Mouse (Mus musculus) mouse trophoblast stem cell (cell line): Measurements from ENCODE around the gene Grid2ip.

Experiments
- in situ Hi-C, 2 experiments: fragments of 300-500 bp; cut with MseI, MboI; formaldehyde crosslinking; loops; 2 replicates in 1 of 2; 3 replicates in 1 of 2; pipeline ENCODE4 v1.15.1; 2025

The Grid2ip gene

DNA sequence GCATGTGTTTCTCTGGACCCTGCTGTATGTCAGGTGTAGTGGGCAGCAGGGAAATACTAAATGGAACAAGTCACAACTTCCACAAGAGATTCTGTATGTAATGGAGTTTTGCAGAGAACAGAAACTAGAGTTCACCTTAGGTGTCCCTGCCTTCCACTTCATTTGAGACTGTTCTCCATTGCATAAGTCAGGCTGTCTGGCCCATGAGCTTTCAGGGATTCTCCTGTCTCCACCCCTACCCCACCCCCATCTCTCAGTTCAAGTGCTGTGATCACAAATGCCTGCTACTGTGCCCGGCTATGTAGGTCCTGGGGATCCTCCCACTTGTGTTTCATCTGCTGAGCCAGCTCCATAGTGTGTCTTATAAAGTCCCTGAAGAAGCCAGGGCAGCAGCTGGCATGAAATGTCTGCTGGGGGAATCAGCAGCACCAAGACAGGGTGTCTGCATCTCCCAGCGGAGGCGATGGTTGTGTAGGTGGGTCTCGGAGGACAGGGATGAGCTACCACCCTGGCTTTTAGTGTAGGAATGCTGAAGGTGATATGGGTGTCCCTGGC lies 53.8 kb downstream of the Grid2ip start:
- in situ Hi-C loops, result no loop called here

DNA sequence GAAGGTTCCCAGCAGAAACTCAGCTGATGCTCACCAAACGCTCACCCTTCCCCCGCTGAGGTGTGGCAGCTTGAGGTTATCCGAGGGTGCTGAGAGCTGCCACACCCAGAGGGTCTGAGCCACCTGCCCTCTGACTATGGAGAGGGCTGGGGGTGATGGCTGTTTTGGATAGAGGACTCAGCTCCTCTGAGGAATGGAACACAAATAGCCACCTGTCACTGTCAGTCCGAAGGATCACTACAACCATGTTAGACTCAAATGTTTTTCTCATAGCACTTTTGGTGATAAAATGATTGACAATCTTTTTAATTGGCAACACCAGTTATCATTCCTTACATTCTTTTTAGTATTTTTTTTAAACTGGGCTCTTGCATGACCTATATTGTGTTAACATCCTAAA lies 64.3 kb downstream of the Grid2ip start:
- in situ Hi-C loops, result loop anchor here in 1 of 2 experiments (10.0 kb wide), 1 partner anchor 87 kb away; no protein-coding TSS in a partner anchor

DNA sequence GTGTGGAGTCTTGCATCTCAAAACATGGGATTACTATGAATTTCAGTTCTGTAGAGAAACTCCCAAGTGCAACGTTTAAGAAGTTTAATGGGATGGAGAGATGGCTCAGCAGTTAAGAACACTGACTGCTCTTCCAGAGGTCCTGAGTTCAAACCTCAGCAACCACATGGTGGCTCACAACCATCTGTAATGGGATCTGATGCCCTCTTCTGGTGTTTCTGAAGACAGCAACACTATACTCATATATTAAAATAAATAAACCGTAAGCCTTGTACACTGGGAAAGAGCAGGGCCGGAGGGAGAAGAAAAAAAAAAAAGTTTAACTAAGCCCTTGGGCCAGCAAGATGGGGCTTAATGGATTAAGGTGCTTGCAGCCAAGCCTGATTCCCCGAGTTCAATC lies 65.9 kb downstream of the Grid2ip start:
- in situ Hi-C loops, result loop anchor here in 1 of 2 experiments (10.0 kb wide), 1 partner anchor 88 kb away; no protein-coding TSS in a partner anchor

DNA sequence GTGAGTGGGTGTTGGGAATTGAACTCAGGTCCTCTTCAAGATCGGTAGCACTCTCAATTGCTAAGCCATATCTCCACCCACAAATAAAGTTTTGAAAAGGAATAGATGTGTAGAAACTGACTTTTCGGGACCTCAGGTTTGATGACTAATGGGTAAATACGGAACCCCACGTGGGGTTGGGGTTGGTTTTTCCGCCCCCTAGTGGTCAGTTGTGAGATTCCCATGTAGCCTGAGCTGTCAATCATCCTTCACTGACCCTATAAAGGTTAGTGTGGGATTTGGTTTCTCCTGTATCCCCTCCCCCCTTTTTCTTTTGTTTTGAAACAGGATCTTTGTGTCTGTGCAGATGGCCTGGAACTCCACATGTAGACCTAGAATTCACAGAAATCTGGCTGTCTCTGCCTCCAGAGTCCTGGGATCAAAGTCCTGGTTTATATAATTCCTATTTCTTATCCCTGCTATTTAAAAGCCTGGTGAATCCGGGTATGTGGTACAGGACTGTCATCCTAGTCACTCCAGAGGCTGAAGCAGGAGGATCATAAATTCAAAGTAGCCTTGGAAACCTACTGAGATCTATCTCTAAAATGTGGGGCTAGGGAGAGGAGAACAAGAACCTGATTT lies 66.9 kb downstream of the Grid2ip start:
- in situ Hi-C loops, result loop anchor here in 1 of 2 experiments (10.0 kb wide), 1 partner anchor 89 kb away; no protein-coding TSS in a partner anchor

- in situ Hi-C loops, result no loop called here
Observed at GRCm38 (mm10) chr5:143434421-143434820, 77.3 kb downstream of the Grid2ip start.

- in situ Hi-C loops, result no loop called here
Observed at GRCm38 (mm10) chr5:143441298-143441697, 84.2 kb downstream of the Grid2ip start.

DNA sequence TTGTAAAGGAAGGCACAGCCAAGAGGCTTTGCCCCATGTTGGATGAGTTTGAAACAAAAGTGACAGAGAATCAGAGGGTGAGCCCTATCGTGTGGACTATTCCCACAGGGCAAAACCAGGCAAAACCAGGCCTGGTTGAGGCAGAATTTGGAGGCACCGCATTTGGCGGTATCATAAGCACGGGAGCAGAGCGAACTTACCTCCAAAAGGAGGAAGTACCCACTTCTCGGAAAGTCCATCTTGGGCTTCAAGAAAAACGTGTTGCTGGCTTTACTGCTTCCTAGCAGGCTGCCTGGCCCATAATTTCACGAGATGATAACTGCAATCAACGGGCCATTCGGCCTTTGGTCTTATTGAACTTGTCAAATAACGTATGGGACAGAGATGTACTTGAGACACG lies 84.6 kb downstream of the Grid2ip start:
- in situ Hi-C loops, result no loop called here
